Mouse (Mus musculus) ovary, postnatal 14 days (tissue): Measurements from ENCODE around the gene Nrxn3.

Experiments
- DNase-seq: peaks from one replicate; pipeline ENCODE4 v3.0.0; 2022; ENCODE audit warnings: low spot score

The Nrxn3 gene

DNA sequence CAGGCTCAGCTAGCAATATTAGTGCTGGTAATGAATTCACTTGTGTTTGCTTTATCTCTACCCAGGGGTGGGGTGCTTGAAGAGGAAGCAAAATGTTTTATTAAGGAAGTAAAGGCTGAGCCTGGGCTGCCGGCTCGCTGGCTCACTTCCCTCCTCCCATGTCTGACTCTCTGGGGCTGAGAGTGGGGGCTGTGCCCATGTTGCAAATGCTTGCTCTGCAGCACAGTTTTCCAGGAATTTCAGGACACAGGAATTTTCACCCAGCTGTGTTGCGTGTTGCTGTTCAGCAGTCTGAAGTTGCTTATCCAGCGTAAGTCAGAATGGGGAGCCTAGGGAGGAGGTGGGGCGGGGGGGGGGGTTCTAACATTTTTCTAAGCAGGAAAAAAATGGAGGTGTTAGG lies 89.5 kb downstream of the Nrxn3 start:
- DNase-seq, result no peak

DNA sequence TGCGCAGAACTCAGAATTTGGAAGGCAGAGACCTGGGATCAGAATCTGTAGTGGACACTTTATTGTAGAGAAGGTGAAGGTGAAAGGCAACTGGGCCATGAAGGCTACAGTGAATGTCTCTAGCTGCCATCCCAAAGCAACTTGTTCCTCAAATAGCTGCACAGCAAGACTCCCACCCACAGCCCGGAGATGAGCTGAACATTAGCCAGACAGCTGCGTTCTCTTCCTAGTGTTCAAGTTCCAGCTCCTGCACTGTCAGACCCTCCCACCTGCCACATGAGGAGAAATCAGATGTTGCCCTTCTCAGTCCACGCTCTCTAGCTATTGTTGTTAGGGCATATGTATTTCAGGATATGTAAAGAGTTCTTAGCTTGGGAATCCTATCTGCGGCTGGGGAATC lies 94.2 kb downstream of the Nrxn3 start:
- DNase-seq, result no peak

DNA sequence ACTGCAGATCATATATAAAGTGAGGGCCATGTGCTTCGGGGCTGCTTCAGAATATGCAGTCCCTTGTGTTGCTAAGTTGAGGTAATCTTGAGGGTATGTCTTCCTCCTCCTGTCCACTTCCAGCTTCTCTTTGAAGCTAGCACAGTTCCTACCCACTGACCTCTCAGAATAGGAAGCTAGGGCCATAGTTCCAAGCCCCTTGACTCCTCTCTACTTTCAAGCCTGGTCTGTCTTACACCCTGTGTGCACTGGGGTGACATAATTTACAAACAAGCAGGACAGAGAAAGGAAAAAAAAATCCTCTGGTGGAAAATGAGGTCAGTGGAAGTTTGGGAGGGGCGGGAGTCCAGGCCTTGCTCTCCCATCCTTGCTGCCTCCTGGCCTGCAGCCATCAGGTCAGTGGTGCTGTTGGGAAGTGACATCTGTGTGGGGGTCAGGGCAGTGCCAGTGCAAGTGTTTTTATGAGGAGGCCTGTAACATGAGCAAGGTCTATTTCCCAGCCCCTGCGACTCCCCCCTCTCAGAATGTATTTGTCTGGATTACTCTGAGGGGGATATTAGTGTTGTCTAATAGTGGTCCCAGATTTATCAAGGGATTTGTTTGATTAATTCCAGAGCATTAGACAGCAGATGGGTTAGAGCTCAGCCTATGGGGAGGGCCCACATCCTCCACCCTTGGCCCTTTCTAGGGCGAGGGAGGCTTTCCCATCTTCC lies 96.1 kb downstream of the Nrxn3 start:
- no peak for DNase-seq

DNA sequence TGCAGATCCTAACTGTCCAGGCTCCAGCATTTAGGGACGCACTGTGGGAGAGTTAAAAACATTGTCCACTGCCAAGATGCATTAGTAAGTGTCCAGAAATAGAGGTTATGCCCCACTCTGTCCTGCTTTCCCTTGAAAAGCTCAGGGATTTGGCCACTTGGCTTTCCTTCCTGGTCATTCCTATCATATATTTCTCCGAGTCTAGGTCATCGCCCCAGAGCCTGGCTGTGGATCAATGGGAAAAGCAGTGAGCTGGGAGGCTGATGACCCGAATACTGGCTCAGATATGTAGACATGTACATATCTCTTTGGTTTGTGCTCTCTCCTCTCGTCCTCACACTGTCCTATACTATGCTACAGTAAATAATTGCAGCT lies 96.6 kb downstream of the Nrxn3 start:
- no peak for DNase-seq

DNA sequence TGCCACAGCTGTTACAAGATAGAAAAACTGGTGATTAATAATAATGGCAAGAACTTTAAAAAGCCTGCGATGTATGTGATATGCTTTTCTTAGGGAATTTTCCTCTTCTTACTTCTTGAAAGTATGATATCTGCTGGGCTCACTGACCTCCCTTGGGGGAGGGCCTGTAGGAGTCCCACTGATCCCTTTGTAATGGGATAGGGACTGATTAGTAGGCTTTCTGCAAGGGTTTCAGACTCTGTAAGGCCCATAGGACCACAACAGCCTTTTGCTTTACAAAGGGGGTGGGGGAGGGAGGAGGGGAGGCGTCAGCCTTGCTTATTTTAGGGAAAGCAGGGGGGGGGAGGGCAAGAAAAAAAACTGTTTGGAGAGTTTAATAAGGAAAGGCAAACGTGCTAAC lies 97.5 kb downstream of the Nrxn3 start:
- no peak for DNase-seq

DNA sequence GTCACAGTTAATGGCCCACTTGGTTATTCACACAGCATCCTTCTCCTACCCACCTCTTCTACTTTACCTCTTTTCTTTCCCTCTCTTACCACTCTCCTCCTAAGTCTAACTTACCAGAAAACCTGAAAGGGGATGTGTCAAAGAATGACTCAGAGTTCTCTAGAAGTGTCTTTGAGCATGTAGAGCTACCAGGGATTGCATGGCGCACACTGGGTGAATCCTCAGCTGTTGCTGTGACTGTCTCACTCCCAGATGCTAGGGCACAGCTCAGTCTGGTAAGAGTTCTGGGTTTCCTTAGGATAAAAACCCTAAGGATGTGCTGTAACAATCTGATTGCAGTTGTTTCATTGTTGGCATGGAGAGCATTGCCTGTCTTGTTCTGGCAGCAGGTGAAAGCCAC lies 108.2 kb downstream of the Nrxn3 start:
- no peak for DNase-seq

DNA sequence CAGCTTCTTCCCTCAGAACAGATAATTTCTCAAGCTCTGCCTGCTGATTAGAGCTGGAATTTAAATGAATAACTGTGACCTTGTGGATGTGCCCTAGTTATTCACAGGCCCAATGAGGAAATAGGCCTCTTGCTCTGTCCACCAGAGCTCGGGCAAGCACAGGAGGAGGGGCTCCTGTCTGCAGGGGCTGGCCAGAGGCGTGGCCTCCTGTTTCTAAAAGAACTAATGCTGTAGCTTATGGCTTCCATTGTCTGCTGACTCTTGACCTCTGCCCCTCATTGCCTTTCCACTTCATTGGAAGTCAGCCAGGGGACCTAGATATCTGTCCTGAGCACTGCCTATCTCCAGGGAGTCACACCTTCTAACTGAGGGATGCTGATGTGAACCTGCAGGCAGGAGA lies 113.1 kb downstream of the Nrxn3 start:
- no peak for DNase-seq

DNA sequence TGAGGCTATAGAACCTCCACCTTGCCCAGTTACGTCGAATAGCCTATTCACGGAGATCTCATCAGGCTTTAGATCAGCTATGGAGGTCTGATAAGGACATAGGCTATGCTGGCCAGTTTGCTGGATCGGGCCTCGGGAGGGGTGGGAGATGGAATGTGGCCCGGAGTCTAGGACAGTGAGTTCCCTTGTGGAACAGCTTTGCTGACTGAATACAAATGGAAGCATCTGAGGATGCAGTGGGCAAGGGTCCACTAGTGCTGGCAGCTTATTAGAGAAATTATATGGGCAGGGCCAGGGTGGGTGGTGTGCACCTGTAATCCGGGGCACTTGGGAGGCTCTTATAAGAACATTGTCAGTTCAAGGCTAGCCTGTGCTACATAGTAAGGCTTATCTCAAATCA lies 117.0 kb downstream of the Nrxn3 start:
- no peak for DNase-seq

DNA sequence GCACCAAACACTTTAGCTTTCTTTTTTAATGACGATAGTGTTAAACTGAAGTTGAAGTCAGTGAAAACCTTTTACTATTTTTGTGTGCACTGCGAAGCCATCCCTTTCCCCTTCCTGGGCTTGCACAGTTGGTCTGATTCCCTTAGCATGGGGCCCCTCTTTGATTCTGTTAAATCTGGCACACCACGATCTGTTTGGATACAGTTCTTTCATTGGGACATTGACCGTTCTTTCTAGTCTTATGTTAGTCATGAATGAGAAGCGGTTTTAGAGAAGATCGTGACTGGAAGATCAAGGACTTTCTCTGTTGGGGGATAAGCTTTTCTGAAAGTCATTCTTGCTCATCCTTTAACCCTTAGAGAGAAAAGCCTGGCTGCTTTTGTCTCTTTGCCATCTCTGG lies 118.7 kb downstream of the Nrxn3 start:
- no peak for DNase-seq

DNA sequence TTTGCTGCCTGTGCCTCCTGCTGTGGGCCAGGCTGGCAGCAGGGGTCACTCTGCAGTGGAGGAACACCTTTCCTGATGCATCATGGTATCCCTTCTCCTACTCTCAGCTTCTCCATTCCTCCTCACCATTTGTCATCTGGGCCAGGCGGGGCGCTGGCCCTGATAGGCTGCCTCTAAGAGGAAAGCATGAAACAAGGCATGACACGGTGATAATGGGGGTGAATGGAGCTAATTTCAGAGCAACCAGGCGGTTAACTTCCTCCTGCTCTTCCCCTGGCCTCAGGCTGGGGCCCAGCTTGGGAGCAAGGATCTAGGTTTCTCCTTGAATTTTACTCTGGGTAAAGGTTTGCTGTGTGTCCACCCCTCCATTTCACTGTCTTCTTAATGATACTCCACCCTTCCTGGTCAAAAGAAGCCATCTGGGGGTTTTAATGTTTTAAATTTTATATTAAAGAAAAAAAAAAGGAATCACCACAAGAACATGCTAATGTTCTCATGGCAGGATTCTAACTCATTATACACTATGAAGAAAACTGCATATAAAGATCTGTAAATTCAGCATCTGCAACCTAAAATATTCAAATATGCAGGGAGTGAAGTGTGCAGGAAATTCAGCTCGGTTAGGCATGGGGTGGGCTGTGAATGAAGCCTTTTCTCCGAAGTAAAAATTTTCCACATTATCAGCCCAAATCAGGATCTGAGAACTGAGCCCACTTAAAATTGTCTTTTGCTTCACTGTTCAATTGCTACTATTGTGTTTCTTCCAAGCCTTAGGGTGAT lies 127.9 kb downstream of the Nrxn3 start:
- DNase-seq, result no peak

DNA sequence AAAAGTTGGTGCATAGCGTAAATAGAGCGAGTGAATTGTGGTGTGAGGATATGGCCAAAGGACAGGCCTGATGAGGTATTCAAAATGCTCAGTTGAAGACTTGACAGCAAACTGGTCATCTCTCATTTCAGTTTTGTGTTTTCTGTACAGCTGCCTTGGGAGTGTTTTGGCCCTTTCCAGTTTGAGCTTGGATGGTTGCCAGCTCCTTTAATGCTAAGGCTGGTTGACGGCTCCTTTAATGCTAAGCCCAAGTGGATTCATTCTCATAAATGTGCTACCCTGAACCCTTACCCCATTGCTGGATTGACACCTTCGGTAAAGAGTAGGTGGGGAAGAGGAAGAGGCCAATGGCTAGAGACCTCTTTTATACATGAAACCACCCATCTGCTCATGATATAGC lies 131.4 kb downstream of the Nrxn3 start:
- DNase-seq, result no peak

DNA sequence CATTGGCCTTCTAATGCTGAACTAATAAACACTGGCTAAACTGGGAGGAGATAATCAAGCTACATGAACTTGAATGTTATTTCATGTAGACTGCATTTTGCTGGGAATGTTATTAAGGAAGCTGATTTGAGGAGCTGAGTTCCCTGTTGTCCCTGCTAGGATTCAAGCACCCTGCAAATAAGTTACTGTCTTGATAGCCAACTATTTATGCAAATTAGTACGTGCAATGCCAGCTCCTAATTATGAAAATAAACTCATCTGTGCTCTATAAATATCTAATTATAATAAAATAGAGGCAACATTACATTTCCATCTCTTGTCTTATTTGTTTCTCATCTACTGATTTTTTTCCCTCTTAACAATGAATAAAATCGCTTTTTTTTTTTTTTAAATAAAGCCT lies 135.0 kb downstream of the Nrxn3 start:
- no peak for DNase-seq

DNA sequence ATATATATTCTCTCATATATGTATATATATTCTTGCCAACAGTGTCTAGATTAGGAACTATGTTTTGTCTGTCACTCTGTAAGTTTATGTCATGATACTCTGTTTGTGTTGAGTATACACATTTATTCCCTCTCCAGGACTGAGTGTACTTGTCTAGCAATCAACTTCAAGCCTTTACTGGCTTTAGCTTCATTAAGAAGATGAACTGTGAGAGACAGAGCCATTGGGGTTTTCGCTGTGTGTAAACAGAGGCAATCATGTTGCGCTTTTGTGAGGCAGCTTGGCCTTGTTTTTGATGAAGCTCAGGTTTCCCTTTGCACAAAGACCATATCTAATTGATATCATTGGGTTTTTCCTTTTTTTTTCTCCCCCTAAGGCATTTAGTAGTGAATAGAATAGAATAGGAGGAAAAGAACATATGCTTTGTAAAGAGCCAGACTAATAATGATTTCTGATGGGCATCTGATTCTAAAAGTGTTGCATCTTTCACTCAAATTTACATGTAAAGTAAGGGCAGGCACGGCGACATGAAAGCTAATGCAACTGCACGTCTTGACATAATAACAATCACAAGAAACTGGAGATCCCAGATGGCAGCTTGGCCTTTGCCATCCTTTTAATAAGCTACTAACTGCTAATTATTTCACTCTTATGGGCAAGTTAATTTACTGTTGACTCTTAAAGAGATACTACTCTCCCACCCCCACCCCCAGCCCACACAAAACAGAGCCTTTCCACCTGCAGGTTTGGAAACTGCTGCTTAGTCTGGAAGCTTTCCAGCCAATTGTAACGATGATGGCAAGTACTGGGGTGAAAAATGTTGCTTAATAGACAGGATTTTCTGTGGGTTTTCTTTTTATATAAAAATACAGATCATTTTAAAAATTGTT lies 137.0 kb downstream of the Nrxn3 start:
- no peak for DNase-seq

DNA sequence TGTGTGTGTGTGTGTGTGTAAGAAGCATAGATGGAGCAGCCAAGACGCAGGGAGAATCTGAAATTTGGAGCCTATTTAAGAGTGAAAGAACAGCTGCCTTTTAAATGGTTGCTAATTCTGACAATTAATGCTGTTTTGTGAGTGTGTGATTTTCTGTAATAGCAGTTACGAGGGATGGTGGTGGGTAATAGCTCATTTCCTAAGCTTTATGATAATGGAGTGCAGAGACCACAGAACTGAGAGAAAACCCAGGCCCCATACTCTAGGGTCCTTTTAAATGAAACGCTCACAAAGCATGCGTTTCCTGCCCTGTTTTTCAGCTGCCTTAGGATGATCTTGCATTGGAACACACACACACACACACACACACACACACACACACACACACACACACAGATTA lies 137.7 kb downstream of the Nrxn3 start:
- DNase-seq, result no peak

DNA sequence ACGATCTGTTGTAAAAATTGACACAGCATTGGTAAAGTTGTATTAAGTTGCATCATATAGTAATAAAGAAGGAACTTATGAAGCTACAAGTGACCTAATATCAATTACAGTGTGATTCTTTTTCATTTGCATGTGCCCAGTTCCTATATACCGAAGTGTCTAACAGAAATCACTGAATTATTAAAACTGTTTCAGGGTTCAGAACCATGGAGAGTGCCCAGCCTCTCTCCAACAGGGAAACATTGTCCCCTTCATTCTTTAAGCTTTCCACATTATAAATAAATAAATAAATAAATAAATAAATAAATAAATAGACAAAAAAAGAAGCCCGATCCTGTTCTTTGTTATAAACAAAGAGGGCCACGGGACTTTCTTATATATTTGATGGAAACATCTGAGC lies 140.4 kb downstream of the Nrxn3 start:
- no peak for DNase-seq

DNA sequence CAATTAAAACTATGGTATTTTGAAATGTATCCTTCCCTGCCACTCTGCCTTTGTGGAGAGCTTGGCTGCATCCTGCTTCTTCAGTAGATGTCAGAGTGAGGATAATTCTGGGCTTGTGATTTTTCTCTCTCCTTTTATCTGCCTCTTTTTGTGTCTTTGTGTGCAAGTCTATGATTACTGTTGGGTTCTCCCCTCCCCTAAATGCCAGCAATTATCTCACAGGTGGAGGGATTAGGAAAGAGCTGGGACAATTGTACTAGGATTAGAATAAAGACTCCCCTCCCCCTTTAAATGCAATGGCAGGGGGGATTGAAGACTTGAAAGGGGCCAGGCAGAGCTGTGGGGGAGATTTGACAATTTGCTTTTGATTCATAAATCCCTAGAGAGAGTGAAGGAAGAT lies 145.6 kb downstream of the Nrxn3 start:
- no peak for DNase-seq

DNA sequence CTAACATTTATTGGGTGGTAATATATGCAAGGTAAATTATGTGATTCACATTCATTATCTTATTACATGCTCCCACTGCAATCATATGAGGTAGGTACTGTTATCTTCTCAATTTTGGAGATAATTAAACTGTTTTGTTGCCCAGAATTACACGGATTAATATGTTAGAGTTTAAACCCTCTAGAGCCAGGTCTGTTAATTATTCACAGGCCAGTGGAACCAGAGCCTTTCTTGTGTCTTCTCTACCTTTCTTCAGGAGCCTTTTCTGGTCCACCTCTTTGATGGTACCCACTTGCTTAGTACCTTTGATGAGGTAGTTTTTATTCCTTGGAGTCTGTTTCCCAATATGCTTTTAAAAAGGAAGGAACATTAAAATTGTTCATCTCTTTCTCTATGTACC lies 174.7 kb downstream of the Nrxn3 start:
- DNase-seq, result no peak

DNA sequence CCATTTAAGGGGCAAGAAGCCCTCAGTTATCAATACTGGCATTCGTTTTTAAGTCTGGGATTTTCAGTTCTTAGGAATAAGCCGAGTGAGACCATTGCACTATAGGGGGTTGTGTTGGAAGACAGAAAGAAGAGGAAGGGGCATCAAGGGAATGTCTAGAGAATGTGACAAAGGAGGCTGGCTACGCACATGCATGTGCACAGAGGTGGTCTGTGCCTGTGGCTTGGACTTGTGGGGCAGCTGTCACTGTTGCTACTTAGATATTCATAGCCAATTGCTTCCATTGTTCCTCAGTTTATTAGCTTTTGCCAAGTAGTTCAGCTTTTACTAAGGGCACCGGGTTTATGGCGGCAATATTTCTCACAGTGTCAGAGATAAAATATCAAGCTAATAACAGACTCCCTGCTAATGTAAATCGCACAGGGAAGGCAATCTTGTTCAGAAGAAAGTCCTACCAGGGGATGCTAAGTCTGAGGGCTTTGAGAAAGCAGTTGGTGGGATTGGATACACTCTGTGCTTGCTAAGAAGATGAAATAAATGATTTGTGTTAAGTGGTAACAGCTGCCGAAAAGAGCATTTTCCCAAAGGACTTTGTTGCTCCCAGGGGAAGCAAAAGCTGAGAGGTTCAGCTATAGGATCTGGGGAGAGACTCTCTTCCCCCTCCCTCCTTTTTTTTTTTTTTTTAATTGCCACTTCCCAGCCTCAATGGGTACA lies 177.5 kb downstream of the Nrxn3 start:
- no peak for DNase-seq

DNA sequence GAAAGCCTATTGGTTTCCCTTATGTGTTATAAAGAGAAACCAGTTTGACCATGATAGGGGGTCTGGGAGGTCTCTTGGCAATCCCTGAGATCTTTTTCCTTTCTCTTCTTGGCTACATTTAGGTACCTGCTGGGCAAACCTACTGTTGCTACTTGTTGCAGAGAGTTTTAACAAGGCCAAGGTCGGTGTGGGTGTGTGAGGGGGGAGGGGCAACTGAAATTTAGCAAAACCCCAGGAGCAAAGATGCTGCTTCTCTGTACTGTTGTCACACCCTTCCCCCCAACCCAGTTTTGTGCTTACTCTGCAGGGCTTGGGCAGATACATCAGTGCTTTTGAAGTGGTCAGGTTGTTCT lies 178.0 kb downstream of the Nrxn3 start:
- DNase-seq, result no peak

DNA sequence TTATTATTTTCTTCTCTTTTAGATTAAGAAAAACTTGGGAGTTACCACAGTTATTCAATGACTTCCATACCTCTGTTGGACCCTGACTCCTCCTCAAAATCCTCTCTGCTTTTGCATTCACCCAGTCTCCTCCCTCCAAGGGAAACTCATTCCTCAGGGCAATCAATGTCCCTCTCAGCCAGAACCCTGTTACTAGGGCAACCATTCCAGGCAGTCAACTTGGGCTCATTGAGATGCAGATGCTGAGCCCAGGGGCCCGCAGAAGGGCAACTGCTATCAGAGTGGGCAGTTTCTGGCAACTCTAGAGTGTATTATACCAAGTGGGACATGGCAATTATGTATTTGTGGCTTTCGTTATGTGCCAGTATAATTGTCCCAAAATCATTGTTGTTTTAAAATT lies 188.1 kb downstream of the Nrxn3 start:
- DNase-seq, result no peak

DNA sequence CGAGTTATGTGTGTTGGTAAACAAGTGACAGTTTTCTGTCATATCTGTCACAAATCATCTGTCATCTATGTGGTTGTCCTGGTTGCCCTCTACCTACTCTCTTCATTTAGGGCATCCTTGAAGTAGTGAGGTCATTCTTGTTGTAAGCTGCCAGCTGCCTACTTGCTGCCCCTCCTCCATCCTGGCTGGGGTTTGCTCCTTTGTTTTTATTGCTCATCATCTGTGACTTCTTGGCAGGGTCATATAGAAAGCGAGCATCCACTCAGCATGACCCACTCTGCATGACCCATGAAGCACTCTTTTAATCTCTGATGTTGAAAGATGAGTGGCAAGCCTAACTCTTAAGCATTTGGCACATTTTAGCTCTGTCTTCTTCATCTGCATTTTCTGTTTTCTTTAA lies 194.1 kb downstream of the Nrxn3 start:
- no peak for DNase-seq

DNA sequence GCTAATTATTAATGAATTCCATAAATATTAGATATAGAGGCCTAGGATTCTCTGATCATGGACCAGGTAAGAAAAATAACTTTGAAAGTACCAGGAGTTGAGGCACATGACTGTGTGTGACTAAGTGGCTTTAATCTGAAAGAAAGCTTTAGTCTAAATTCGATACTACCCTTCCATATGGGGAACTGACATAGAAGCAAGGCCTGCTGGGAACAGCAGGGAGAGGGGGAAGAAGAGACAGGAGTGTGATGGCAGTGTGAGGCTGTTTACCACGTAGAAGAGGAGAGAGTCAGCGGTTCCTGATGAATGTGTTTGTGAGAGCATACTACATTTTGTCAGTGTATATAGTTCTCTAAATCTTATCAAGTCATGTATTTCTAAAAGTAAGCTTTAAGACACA lies 202.2 kb downstream of the Nrxn3 start:
- DNase-seq, result no peak
